Mouse (Mus musculus) MEL (cell line): ENCODE results near the gene Cyp2c70. TPM values are rescaled to one million over a fixed set of nuclear protein-coding genes. Genes with fewer than 3 reads are reported as not detected.
"Not testable (repeated sequence)": the region's sequence is repeated elsewhere in the genome, so short reads cannot be mapped to it uniquely, and the experiment has no call there.

ENCODE experiments used
- DNase-seq: peaks from one replicate; pipeline ENCODE4 v3.0.0; 2011; ENCODE audit warnings: low read depth, low spot score
- H3K27ac ChIP-seq: 2 replicates; pipeline ENCODE4 v1.5.1; 2012; ENCODE audit warnings: low read depth, mild to moderate bottlenecking, control low read depth, low read length, moderate library complexity; ENCODE audit not compliant: control insufficient read depth
- H3K27me3 ChIP-seq, 2 experiments: fragments of 150-350 bp in 1 of 2; sonication (generic) in 1 of 2; 2 replicates each; pipeline ENCODE4 v1.6.1; 2012; ENCODE audit warnings: low read length in 2 of 2, mild to moderate bottlenecking in 2 of 2, improper control_type of control experiment in 1 of 2, moderate library complexity in 1 of 2; ENCODE audit not compliant: insufficient read depth in 2 of 2, control insufficient read depth in 1 of 2
- H3K36me3 ChIP-seq, 2 experiments: 2 replicates each; pipeline ENCODE4 v1.6.1; 2012 to 2014; ENCODE audit warnings: low read length in 2 of 2, improper control_type of control experiment in 1 of 2, inconsistent platforms in 1 of 2, mild to moderate bottlenecking in 1 of 2; ENCODE audit not compliant: insufficient read depth in 2 of 2, control insufficient read depth in 1 of 2
- H3K4me1 ChIP-seq, 2 experiments: fragments of 150-350 bp in 1 of 2; sonication (generic) in 1 of 2; 2 replicates each; pipeline ENCODE4 v1.6.1; 2012; ENCODE audit warnings: low read length in 2 of 2, improper control_type of control experiment in 1 of 2, mild to moderate bottlenecking in 1 of 2; ENCODE audit not compliant: insufficient read depth in 2 of 2, control insufficient read depth in 1 of 2
- H3K4me3 ChIP-seq, 2 experiments: fragments of 150-350 bp in 1 of 2; sonication (generic) in 1 of 2; 2 replicates each; pipeline ENCODE4 v1.5.1; 2012; ENCODE audit warnings: low read depth in 2 of 2, low read length in 2 of 2, mild to moderate bottlenecking in 2 of 2, moderate library complexity in 2 of 2, control low read depth in 1 of 2, improper control_type of control experiment in 1 of 2; ENCODE audit not compliant: control insufficient read depth in 1 of 2, insufficient read depth in 1 of 2
- H3K79me2 ChIP-seq: 2 replicates; pipeline ENCODE4 v1.6.1; 2012; ENCODE audit warnings: mild to moderate bottlenecking, low read length, moderate library complexity; ENCODE audit not compliant: control insufficient read depth, poor library complexity, insufficient read depth
- H3K9ac ChIP-seq: 2 replicates; pipeline ENCODE4 v1.6.1; 2012; ENCODE audit warnings: low read depth, mild to moderate bottlenecking, control low read depth, low read length, moderate library complexity; ENCODE audit not compliant: control insufficient read depth, poor library complexity, severe bottlenecking
- H3K9me3 ChIP-seq: fragments of 150-350 bp; sonication (generic); replicated peaks from 2 replicates; pipeline ENCODE4 v1.6.1; 2012; ENCODE audit warnings: mild to moderate bottlenecking, low read length, improper control_type of control experiment, moderate library complexity; ENCODE audit not compliant: insufficient read depth
- BHLHE40 ChIP-seq: IDR thresholded peaks from 2 replicates; pipeline ENCODE4 v1.6.1; 2012; ENCODE audit warnings: low read depth, mild to moderate bottlenecking, inconsistent platforms, low read length, improper control_type of control experiment, borderline replicate concordance
- CHD1 ChIP-seq: IDR thresholded peaks from 2 replicates; pipeline ENCODE4 v1.6.1; 2012; ENCODE audit warnings: low read depth, mild to moderate bottlenecking, inconsistent platforms, low read length, improper control_type of control experiment
- CHD2 ChIP-seq: IDR thresholded peaks from 2 replicates; pipeline ENCODE4 v1.6.1; 2011; ENCODE audit warnings: low read length, improper control_type of control experiment
- CTCF ChIP-seq, 3 experiments: IDR thresholded peaks in 2 of 3; conservative IDR thresholded peaks in 1 of 3; 2 replicates each; pipeline ENCODE4 v1.5.1; 2011 to 2012; ENCODE audit warnings: low read length in 3 of 3, low read depth in 2 of 3, mild to moderate bottlenecking in 2 of 3, improper control_type of control experiment in 1 of 3, inconsistent platforms in 1 of 3, mixed read lengths in 1 of 3, moderate library complexity in 1 of 3; ENCODE audit not compliant: control insufficient read depth in 1 of 3, insufficient read depth in 1 of 3, poor library complexity in 1 of 3, severe bottlenecking in 1 of 3
- EP300 ChIP-seq, 2 experiments: IDR thresholded peaks; 2 replicates each; pipeline ENCODE4 v1.6.1; 2011; ENCODE audit warnings: improper control_type of control experiment in 2 of 2, low read length in 2 of 2, low read depth in 1 of 2, mild to moderate bottlenecking in 1 of 2
- GATA1 ChIP-seq: IDR thresholded peaks from 2 replicates; pipeline ENCODE4 v1.6.1; 2011; ENCODE audit warnings: low read depth, low read length, improper control_type of control experiment
- RAD21 ChIP-seq: IDR thresholded peaks from 2 replicates; pipeline ENCODE4 v1.6.1; 2011; ENCODE audit warnings: mild to moderate bottlenecking, low read depth, low read length, improper control_type of control experiment
- SMC3 ChIP-seq: IDR thresholded peaks from 2 replicates; pipeline ENCODE4 v1.6.1; 2011; ENCODE audit warnings: low read depth, low read length, improper control_type of control experiment
- TAL1 ChIP-seq: IDR thresholded peaks from 2 replicates; pipeline ENCODE4 v1.6.1; 2012; ENCODE audit warnings: mild to moderate bottlenecking, inconsistent platforms, low read length, moderate library complexity, mixed read lengths
- ZC3H11A ChIP-seq: IDR thresholded peaks from 2 replicates; pipeline ENCODE4 v1.6.1; 2012; ENCODE audit warnings: low read depth, mild to moderate bottlenecking, inconsistent platforms, low read length, improper control_type of control experiment
- polyA plus RNA-seq, 2 experiments: library from polyadenylated mRNA; stranded (reverse) in 1 of 2; unstranded in 1 of 2; fragments of >175 nt in 1 of 2; fragments of >200 nt in 1 of 2; gene quantifications; 2 replicates each; pipeline versions ENCODE4 v1.2.1 to v1.2.4; 2012; ENCODE audit warnings: low replicate concordance in 2 of 2, low read depth in 1 of 2; ENCODE audit not compliant: insufficient read length in 2 of 2, insufficient read depth in 1 of 2, missing spikeins in 1 of 2
- total RNA-seq: library from RNA; depleted of rRNA; stranded (reverse); fragments of 300-350 nt; gene quantifications from 2 replicates; pipeline ENCODE4 v1.2.3, GENCODE M21; 2012

Gene Cyp2c70
- total and polyA plus RNA-seq, 3 experiments = not detected

- H3K9me3 ChIP-seq = no peaks in the 10 kb centered on the region
- H3K27me3 ChIP-seq = no peaks in the 10 kb centered on the region
- no peaks in the 10 kb centered on the region for H3K79me2 ChIP-seq
- no peak overlapping the region for H3K27ac ChIP-seq
- no peak for DNase-seq
- no peak for TF ChIP-seq BHLHE40
- TF ChIP-seq CHD2 = no peak
- no peak for TF ChIP-seq TAL1
- H3K9ac ChIP-seq = no peak overlapping the region
- H3K4me3 ChIP-seq = no peak overlapping the region
- no peaks in the 10 kb centered on the region for H3K36me3 ChIP-seq
- H3K4me1 ChIP-seq = no peaks in the 10 kb centered on the region
Observed at GRCm38 (mm10) chr19:40225761-40226110, 38.6 kb upstream of the Cyp2c70 start.

GRCm38 (mm10) chr19:40225102-40225760 is 38.1 kb upstream of the Cyp2c70 start:
- Histone ChIP-seq H3K4me1 (no peaks in the 10 kb centered on the region), H3K4me3 (no peak overlapping the region), H3K27me3 (no peaks in the 10 kb centered on the region), H3K36me3 (no peaks in the 10 kb centered on the region), H3K9me3 (no peaks in the 10 kb centered on the region), H3K27ac (no peak overlapping the region), H3K79me2 (no peaks in the 10 kb centered on the region), H3K9ac (no peak overlapping the region)
- TF ChIP-seq RAD21 (peak; percentile 89), EP300 (IDR thresholded peaks at IDR 0.05; ENCODE audit: low read depth in 1 of 2, low read length in 2 of 2) (no peak), GATA1 (no peak), SMC3 (peak; percentile 81), CTCF (IDR thresholded peaks at IDR 0.05 in 2 of 3, conservative IDR thresholded peaks at IDR 0.05 in 1 of 3; ENCODE audit: control insufficient read depth in 1 of 3, insufficient read depth in 1 of 3, low read depth in 2 of 3, low read length in 3 of 3, poor library complexity in 1 of 3, severe bottlenecking in 1 of 3) (peak; percentile 76 to 89 (median 83)), CHD1 (no peak), ZC3H11A (peak; percentile 76)
- peak; percentile 54 for DNase-seq

- H3K27me3 ChIP-seq, H3K9me3 ChIP-seq, H3K79me2 ChIP-seq, H3K27ac ChIP-seq, DNase-seq, H3K4me1 ChIP-seq, H3K9ac ChIP-seq, H3K36me3 ChIP-seq, H3K4me3 ChIP-seq: not testable (repeated sequence)
Observed at GRCm38 (mm10) chr19:40222307-40222706, 35.2 kb upstream of the Cyp2c70 start.
